Mouse (Mus musculus): ENCODE data around the gene Bach2.

- TF ChIP-seq CTCF (conservative IDR thresholded peaks at IDR 0.05; ENCODE audit: low read length) (no peak), POU5F1 (IDR thresholded peaks at IDR 0.05; ENCODE audit: borderline replicate concordance, low read length) (no peak)
Measured at GRCm38 (mm10) chr4:32297071-32297671, 58.6 kb downstream of the Bach2 start.

Data from E14TG2a.4 (cell line).